Mouse (Mus musculus): ENCODE measurements at regions not wholly inside any gene's neighbourhood (a gene's known extent, or its start where the extent isn't known, plus 50 kb on each side); places are given as distances from the start of the nearest gene placed in this dataset.

GRCm38 (mm10) chr9:30619325-30619724 lies 192.4 kb downstream of the Snx19 start:
- TF ChIP-seq GATA1 (IDR thresholded peaks at IDR 0.05; ENCODE audit: borderline replicate concordance, low read length) (no peak), FLI1 (IDR thresholded peaks at IDR 0.05; ENCODE audit: low read length) (no peak)

Measured in megakaryocyte, embryonic 14.5 days (primary cell).